Mouse (Mus musculus) C2C12 (cell line): ENCODE data around the gene Crybg1.

Experiments used
- CEBPB ChIP-seq: IDR thresholded peaks from one replicate; pipeline ENCODE4 v1.6.1; 2011; ENCODE audit warnings: low read depth, mild to moderate bottlenecking, control low read depth, moderate library complexity
- CTCF ChIP-seq: IDR thresholded peaks from one replicate; pipeline ENCODE4 v1.5.1; 2011; ENCODE audit not compliant: control insufficient read depth, insufficient read depth, insufficient read length
- MAX ChIP-seq: IDR thresholded peaks from one replicate; pipeline ENCODE4 v1.6.1; 2011; ENCODE audit warnings: mild to moderate bottlenecking, control low read depth
- MYOD1 ChIP-seq: IDR thresholded peaks from one replicate; pipeline ENCODE4 v1.6.1; 2011; ENCODE audit warnings: low read depth; ENCODE audit not compliant: control insufficient read depth, insufficient read length

DNA sequence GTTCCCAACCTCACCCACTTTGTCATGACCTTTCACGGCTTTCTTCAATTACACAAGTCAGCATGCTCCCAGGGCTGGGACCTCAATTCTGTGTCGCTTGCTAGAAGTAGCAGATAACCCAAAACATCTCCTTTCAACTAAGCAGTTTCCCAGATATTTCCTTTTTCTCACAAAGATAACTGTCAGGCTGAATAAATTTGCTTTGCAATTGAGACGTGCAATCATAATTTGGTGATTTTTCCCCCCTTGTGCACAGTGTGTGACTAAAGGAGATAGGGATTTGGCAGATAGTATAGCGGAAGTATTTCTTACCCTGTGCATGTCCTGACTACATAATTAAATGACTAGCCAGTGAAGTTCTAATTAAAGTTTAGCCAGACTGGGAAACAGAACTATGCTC is 134.8 kb downstream of the Crybg1 start:
- TF ChIP-seq CEBPB (no peak), CTCF (no peak), MAX (no peak), MYOD1 (no peak)
